Mouse (Mus musculus) thymus, postnatal 25 days (tissue): ENCODE results near the gene 4933405L10Rik.

Experiments
- DNase-seq: peaks from one replicate; pipeline ENCODE4 v3.0.0; 2022

The 4933405L10Rik gene

DNA sequence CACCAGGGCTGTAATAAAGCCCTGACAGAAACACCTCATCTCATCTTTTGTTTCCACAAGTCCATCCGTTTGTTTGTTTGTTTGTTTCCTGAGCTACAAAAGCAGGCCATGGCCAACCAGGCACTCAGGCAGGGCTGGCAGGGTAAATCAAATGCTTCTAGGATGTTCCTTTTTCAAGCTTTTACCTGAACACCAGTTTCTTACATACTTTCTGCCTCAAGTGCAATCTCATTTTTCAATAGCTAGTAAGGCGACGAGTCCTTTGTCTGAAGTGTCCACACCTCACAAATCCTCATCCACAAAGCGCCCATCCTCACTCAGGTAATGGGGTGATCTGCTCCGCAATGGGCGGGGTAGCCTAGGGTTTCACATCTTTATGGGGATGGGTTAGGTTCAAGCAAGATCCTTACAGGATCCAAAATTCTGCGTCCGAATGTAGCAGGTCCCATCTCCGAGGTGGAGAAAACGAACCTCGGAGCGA, 50.4 kb downstream of the 4933405L10Rik start:
- no peak for DNase-seq

DNA sequence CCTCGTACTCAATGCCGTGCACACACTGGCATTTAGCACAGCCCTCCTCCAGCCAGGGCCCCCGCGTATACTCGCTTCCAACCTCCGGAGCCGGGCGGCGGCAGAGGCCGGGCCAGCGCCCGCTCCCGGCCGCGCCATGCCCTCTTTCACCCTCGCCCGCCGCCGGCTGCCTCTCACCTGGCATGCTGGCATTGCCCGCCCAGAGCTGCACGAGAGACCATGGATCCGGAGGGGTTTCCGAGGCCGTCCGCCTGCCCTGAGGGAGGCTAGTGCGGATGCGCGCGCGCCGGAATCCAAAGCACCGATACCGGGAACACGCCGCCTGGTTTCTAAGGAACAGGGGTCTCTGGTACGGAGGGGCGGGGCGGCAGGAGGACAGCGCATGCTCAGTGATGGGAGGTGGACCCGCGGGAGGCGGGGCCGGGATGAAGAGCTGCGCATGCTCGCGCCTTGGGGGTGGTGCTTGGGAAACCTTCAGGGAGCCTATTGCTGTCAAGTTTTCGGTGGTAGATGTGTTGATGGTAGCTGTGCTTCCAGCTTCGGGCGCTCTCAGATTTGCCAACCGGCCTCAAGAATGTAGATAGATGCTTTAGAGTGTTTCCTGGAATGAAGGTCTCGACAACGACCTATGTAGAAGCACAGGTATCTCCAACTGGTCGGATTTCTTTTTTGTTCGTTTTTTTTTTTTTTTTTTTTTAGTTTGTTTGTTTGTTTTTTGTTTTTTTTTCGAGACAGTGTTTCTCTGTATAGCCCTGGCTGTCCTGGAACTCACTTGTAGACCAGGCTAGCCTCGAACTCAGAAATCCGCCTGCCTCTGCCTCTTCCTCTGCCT, 51.0 kb downstream of the 4933405L10Rik start, which contains the start of gene Gfod2:
Gene Gfod2, minus strand, starts transcription at position 388 of the 832 bp plus-strand sequence.
- peak; percentile 99 for DNase-seq
